Mouse (Mus musculus) liver, adult 2 months (tissue): ENCODE measurements around the gene Sla2.

Experiments used
- CTCF ChIP-seq: fragments of 200-500 bp; IDR thresholded peaks from 2 replicates; pipeline ENCODE4 v1.5.1; 2011; ENCODE audit warnings: low read depth, low read length, control low read depth
- POLR2A ChIP-seq: fragments of 200-500 bp; IDR thresholded peaks from 2 replicates; pipeline ENCODE4 v1.6.1; 2011; ENCODE audit warnings: low read length, control low read depth; ENCODE audit not compliant: insufficient read depth; ENCODE audit errors: extremely low read depth

DNA sequence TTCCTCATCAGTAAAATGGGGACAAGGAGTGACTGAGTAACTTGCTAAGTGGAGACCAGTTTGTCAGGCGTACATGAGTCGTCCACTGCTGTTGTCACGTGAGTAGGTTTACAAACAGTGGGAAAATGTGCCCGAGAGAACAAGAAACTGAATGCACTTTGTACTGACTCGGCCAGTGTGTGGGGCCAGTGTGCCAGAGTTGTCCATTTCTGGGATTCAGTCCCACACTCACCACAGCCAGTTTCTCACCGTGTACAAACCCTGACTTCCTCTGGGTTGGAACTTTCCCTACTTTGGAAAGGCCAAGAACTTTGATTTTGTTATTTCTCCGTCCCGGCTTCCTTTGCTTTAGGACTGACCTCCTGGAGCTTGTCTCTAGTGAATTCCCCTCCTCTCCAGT is 18.0 kb downstream of the Sla2 start:
- no peak for TF ChIP-seq POLR2A
- no peak for TF ChIP-seq CTCF
